Mouse (Mus musculus) lung, postnatal 4 days (tissue): Measurements from ENCODE around the gene Gm47996.
"Not testable (repeated sequence)": the region's sequence is repeated elsewhere in the genome, so short reads cannot be mapped to it uniquely, and the experiment has no call there.

ENCODE experiments used
- DNase-seq, 2 experiments: peaks; one replicate each; pipeline ENCODE4 v3.0.0; 2021

The Gm47996 gene

DNA sequence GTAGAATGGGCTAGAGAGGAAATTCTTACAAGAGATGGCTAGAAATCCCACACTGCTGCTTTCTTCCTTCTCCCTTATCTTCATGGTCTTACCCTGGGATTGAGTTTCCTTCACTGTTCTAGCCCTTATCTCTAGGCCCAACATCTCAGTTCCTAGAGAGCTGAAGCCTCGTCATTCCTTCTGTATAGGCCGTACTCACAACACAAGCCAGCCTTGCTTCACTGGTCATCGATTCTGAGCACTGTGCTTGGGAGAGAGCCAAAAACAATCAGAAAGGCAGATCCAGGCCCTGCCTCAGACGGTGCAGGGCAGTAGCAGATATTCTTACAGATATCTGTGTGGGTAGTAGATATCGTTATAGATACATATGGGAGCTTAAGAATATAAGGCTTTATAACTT lies 1.4 kb upstream of the Gm47996 start:
- not testable (repeated sequence) for DNase-seq

DNA sequence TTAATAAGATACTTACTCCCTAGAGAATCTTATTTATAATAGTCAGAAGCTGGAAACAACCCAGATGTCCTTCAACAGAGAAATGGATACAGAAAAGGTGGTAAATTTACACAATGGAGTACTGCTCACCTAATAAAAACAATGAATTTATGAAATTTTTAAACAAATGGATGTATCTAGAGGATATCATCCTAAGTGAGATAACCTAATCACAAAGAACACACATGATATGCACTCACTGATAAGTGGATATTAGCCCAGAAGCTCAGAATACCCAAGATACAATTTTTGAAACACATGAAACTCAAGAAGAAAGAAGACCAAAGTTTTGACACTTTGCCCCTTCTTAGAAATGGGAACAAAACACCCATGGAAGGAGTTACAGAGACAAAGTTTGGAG lies 987 bp upstream of the Gm47996 start:
- not testable (repeated sequence) for DNase-seq

DNA sequence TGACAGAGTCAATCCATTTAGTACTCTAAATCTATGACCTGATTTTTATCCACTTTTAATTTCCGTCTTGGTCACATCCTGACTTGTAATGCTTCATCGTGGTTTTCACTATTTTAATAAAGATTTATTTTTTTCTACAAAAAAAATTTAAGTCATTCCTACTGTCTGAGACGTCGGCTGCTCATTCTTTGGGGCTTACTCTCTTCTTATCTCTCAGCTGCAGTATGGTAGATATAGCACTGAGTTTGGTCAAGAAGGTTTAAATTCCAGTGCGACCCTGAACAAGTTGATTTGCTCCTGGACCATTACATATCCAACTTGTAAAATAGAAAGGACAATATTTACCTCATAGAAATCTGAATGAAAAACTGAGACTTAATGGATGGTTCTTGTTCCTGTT lies 1.7 kb downstream of the Gm47996 start:
- not testable (repeated sequence) for DNase-seq

DNA sequence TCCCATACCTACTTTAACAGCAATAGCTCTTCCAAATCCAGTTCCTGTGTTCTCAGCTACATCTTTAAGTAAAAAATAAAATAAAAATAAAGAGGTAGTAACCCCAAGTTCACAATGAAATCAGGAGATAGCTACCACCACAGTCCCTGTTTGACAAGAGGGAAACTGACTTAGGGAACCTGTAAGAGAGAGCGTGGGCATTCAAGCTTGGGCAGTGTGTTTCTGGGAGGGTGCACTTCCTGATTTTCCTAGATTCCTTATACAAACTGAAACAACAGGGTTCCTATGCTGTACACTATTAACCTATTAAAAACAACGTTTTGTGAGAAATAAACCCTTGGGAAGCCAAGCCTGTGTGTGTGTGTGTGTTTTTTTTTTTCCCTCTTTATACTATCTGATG lies 4.9 kb downstream of the Gm47996 start:
- no peak for DNase-seq

DNA sequence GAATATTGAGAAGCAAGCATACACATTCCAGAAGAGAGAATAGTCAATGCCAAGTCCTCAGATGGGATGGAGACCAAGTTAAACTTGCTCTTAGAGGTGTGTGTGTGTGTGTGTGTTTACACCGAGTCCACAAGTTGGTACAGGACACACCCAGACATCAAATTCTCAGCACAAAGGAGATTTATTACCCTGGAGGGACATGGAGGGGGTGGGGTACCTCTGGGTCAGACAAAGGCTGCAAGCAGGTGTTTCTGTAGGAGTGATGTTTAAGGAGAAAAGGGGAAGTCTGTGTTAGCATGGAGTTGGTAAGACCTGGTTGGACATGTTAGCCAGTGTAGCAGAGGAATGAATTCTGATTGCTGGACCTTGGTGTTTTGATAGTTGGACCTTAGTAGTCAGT lies 6.1 kb downstream of the Gm47996 start:
- DNase-seq = no peak

DNA sequence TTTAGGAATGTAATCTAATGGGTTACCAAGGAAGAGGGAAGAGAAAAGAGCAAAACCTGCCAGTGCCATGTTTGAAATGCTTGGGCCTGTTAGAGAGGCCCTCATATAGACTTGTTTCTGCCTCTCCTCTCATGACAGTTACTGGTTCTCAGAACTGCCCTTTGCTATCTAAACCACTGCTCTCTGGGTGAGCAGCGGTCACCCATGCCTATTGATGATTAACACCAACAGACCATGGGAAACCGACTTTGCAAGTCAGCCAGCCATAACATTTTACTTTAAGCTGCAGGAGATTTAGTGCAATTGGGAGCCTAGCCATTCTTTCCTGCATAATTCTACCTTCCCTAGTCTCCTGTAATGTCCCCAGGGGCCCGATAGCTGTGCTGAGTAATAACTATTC lies 6.5 kb downstream of the Gm47996 start:
- DNase-seq = no peak

DNA sequence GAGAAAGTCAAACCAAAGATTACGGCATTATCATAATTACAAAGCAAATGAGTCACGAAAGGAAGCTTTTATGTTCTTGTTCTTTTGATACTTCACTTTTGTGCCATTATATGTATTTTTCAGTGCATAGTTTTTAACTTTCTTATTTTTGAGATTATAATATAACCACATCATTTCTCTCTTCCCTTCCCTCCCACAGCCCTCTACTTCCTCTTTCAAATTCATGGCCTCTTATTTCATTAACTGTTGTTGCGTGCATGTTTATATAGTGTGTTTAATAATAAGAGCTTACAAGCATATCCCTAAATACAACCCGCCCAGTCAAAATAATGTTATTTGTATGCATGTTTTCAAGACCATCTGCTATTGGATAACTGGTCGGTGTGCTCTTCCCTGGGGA lies 9.1 kb downstream of the Gm47996 start:
- no peak for DNase-seq

DNA sequence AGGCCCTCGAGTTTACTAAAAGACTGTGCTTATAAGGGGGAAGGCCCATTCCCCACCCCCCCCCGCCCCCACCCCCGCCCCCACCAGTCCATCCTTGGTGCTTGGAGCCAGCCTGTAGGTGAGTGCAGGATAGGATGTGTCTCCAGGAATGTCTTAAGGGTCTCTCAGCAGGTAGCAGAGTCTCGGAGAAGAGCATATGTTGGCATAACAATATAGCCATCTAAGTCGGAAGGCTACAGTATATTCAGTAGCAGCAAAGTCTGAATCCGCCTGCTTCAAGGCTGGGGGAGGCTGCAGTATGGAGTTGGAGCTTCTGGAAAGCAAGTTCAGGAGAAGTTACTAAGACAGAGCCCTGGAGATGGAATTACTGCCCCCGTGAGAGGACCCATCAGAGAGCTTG lies 10.2 kb downstream of the Gm47996 start:
- no peak for DNase-seq

DNA sequence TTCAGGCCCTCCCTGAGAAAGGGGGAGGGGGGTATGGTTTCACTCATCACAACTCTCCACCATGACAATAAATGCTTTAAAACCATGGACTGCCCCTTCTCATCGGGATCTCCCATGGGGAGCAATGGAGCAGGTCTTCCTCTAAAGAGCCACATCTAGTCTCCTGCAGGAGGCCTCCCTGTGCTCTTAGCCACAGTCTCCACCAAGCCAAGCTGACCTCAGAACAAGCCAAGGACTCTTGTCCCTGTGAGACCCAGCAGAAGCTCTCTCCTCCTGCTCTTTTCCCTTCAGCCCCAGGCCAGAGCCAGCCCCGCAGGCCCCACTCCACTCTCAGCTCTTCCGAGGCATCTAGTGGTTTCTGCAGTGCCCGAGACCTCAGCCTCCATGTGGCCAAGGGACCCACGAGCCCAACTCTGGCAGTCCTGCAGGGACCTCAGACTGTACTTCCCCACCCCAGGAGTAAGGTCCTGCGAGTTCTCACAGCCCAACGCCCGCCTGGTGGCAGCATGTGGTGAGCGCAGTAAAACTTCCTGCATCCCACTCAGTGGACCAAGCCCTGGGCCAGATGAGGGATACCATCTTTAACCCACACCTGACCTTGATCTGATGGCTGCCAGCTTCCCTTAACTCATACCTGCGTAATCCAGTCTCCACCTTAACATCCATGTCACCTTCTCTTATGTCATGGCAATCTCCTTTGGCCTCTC lies 12.8 kb downstream of the Gm47996 start:
- no peak for DNase-seq

DNA sequence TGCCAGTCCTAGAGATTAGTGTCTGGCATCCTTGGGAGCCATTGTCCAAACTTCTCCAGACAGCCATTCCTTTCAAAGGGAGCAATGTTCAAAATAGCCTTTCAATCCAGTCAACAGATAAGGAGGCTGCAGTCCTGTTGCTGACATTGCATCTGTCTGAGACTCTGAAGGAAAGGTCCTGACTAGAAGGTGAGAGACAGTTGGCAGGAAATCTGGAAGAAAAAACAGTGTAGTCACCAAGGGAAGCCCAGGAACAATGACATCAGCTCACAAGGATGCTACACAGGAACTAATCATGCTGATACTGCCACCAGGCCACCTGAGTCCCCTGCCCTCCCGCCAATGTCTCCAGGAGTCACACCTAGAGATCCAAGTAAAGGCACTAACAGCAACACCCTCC lies 13.4 kb downstream of the Gm47996 start:
- no peak for DNase-seq

DNA sequence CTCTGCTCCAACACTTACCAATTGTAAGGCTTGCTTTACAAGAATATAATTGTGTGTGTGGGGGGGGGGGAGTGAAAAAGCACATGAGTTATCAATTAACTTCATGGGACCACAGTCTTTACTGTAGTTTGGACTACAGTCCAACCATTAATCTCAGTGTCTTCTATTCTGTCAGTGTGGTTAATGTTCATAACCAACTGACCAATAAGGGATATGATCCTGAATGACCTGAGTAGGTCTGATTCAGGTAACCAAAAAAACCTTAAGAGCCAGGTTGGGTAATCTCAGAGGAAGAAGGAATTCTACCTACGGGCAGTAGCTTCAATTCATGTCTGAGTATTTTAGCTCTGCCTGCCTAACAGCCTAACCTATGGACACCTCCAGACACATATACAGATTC lies 14.6 kb downstream of the Gm47996 start:
- DNase-seq = no peak

DNA sequence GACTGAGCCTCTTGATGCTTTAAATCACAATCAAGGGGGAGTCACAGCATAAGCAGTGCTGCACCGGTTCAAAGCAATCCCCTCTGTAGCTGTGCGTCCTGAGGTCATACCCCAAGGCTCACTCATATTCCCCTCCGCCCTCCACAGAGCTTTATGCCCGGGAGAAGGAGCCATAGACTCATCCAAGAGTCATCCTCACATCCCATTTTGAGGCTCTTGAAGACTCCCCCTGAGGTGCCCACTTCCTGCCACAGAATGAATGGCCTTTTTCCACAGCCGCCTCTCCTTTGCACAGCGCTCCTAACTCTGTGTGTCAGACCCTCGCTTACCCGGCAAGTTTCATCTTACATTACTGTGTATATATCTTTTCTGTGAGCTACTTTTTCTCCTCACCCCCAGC lies 17.6 kb downstream of the Gm47996 start:
- DNase-seq = no peak

DNA sequence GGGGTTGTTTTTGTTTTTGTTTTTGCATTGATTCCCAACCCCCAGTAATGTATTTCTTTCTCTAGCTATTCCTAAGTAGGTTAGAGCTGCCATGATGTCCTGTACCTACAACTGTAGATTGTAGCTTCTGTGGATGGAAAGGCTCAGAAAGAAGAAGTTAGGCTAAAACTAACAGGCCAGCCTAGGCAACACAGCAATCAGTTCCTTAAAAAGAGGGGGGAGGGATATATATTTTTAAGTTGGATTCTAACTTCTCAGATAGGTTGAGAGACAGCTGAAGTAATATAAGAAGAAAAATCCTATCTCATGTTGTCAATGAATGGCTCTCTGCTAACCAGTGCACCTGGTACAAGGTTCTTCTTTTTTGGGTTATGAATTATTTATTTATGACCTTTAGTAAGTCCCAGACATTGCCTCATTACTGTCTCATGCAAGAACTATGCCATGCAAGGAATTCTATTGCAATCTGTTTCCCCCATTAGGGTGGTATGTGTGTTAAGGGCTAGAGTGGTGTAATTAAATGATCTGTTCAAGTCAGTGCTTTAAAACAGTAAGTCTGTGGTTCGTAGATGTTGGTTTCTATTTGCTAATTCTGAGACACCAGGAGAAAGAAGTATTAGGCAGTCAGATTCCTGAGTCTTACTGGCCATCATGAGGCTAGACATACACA lies 18.5 kb downstream of the Gm47996 start:
- no peak for DNase-seq

DNA sequence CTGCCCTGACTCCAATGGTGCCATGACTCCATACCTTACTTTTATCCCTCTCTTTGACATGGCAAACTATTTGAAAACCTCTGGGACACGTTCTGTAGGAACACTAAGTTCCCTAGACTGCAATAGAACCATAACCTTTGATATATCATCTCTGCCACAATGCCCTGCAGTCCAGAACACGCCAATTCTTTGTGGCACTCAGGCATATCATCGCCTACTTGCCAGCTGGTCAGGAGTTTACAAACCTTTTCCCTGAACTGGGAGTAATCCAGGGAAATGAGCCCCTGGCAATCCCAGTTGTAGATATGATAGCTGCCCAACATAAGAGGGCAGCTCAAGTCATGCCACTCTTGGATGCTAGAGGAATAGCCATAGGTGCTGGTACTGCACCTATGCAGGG lies 22.4 kb downstream of the Gm47996 start:
- DNase-seq = no peak

DNA sequence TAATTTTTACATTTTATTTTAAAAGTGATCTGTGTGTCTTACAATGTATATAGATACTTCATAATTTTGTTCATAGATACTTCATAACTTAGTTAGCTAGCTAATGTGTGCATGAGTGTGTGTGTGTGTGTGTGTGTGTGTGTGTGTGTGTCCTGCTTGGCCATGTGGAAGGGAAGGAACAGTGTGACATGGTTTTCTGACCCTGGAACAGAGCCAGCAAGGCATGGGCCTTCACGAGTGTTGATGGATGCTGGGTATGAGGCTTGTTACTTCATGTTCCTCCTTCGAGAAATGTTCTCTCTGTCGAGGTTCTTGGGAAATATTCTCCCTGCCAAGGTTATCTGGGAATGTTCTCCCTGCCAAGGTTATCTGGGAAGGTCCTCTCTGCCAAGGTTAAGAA lies 23.8 kb downstream of the Gm47996 start:
- DNase-seq = no peak

DNA sequence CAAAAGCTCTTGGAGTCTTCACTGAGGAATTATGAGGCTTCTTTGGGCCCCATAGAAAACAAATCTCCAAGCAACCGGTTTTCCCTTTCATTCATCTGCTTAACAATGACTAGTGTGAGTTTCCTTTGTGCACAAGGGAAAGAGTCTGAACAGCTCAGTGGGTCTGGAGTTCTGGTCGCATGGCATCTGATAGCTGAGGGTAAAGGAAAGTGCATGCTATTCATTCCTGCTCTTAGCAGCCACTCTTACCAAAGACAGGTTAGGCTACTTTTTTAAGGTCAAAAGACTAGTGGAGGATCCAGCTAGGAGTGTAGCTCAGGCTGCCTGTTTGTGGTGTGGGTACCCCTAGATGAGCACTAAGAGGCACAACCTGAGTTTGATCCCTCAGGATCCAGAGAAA lies 25.6 kb downstream of the Gm47996 start:
- no peak for DNase-seq

DNA sequence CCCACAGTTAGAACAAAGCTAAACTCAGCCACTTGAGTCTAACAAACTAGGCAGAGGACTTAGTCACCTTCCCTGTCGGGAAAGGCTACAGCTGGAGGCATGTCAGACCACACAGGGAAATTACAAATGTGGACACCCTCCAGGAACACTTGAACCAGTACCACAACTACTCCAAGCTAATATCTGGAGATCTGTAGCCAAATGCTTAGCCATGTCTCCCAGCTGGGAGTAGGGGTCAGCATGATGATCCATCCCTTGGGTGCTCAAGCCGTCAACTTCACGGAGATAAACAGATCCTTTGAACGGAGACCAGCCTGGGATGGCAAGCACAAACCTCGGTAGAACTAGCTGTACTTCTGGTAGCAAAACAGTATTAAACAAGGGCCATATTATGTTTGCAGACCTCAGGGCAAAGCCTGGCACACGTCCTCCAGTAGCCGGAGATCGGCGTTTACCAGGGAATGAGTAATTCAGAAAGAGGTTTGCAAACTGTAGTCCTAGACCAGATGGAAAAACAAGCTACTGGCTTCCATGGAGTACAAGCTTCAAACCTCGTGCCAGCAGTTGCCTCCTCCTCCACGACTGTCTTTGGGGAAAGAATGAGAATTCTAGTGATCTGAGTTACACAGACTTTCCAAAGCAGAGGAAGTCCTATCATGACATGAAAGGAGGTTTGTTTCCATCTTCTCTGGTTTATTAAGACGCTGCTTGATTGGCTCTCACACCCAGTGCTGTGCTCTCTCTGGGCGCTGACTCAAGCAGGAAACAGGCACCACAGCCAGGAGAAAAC lies 26.4 kb downstream of the Gm47996 start:
- peak; percentile 24 to 44 for DNase-seq

DNA sequence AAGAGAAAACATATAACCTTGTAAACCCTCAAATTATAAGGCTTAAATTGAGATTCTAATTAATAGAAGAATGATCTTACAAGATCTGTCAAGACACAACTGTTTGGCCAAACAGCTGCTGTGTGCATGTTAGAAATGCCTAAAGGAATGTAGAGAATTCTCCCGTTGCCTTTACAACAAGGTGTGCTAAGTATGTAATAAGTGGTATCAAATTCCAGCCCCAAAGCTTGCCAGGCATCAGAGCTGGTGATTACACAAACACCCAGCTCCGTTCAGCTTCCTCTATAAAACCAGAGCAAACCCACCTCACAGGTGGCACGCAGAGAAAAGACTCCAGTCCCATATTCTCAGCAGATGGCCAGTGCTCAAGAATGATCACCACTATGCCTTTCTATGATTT lies 27.8 kb downstream of the Gm47996 start:
- no peak for DNase-seq

DNA sequence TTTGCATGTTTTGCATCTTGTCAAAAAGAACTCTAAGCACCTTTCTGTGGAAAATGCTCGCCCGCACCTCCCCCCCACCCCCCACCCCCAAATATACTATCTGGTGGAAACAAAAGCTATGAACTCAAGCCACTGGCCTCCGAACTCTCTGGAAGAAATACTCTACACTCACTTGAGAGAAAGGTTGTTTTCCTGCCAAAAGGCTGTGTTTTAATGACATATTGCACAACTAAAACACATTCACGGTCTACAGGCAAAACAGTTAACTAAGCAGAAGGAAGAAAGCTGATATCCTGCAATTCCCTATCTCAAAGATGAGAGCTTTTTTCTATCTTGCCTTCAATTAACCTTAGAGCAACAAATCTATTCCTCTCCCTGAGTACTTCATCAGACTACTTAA lies 33.4 kb downstream of the Gm47996 start:
- no peak for DNase-seq

DNA sequence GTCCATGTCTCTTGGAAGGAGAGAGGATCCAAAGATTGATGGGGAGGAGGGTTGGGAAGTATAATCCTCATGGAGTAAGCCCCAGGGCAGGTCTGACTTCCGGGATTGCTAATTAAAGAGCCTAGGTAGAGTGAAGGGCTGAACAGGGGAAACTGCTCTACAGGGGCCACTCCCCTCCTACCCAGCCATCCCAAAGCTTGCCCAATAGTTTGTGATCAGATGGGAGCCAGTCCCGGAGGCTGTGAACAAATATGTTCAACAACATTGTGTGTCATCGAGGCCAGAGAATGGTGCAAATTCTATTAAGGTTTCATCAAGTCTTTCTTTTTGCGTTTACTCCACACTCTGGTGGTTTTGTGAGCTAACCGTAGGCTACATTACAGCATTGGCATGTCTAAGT lies 34.1 kb downstream of the Gm47996 start:
- no peak for DNase-seq

DNA sequence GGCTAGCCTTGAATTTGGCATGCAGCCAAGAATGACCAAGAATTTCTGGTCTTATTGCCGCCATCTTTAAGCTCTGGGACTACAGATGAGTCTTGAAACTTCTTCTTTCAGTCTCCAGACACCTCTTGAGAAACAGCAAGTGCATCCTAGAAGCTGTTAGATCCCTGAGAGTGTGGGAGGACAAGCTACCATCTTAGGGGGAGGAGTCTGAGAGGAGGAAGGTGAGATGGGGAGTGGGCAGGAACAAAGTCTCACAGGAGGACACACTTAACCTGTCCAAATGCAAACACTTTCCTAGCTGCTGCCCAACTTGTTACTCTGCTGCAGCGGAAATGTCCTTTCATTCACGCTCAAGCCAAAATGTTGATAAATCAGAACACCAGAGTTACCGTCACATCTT lies 34.8 kb downstream of the Gm47996 start:
- DNase-seq = peak in 1 of 2 experiments; percentile 26

DNA sequence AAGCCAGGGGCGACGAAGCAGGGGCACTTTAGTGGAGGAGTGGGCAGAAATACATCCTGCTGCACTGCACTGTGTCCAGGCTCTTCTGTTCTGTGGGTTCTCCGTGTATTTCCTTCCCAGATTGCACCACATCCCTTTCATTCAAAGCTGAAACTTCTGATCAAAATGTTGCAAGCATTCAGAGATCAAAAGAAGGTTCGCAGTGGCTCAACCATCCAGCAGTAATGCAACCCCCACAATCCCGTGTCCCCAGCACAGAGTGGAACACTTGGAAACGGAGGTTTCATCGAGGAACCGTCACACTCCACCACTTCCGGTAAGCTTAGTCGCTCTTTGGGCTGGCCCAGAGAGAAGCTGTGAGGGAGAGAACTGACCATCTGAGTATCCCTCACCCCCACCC lies 35.2 kb downstream of the Gm47996 start:
- peak in 1 of 2 experiments; percentile 40 for DNase-seq

DNA sequence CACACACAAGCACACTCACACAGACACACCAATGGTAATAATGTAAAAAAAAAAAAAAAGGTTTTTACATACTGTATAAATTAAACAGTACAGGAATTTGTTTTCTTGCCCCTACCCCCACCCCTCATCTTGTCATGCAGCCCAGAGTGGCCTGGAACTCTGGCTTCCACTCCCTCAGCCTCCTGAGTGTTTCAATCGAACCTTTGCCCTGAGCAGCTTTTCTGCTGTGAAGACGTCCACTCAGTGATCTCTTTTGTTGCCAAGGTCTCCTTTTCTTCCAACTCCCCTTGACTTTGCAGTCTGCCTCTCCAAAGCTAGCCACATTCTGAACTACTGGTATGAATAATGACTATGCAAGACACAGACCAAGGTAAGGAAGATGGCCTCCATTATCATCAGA lies 35.9 kb downstream of the Gm47996 start:
- DNase-seq = no peak

DNA sequence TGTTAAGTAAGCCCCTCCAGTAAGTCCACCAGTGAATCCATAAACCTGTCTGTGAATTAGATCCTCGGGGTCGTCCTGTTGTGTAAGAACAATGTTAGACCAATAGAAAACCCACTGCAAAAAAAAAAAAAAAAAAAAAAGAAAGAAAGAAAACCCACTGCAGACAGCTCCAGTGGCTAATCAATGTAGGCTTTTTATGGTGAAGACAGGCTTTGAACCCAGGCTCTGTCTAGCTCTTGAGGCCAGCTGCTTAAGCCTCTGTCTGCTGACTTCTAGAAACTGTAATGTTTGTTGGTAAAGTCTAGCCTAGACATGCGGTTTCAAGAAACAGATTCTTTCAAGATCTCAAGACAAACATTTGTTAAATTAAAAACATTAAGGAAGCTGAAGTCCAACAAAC lies 40.2 kb downstream of the Gm47996 start:
- DNase-seq = no peak
